Mouse (Mus musculus) MEL-GATA-1-ER (cell line): ENCODE data around the gene Rnf43.

Experiments
- DNase-seq: peaks from one replicate; pipeline ENCODE4 v3.0.0-alpha.2; 2012; ENCODE audit warnings: low read depth; ENCODE audit errors: extremely low read depth

The Rnf43 gene

GRCm38 (mm10) chr11:87662407-87662806 is at the start of gene Rnf43:
Gene Rnf43 (plus strand): TSS chr11:87662722.
- DNase-seq, result peak; percentile 52

DNA sequence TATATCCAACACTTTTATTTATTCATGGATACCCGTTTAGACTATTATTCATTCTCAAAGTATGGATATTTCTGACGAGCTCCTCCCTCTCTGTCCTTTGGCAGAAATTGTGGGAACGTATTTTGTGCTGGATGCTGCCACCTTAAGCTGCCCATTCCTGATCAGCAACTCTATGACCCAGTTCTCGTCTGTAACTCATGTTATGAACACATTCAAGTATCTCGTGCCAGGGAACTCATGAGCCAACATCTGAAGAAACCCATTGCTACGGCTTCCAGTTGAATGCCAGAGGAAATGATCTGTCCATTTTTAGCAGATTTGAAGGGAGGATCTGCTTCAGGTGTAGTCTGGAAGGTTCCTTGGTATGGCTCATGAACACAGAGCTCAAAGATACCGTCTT is 48.5 kb upstream of the Rnf43 start:
- no peak for DNase-seq

GRCm38 (mm10) chr11:87615551-87615950 is 47.0 kb upstream of the Rnf43 start:
- no peak for DNase-seq

- no peak for DNase-seq
Observed at GRCm38 (mm10) chr11:87615952-87616351, 46.6 kb upstream of the Rnf43 start.

DNA sequence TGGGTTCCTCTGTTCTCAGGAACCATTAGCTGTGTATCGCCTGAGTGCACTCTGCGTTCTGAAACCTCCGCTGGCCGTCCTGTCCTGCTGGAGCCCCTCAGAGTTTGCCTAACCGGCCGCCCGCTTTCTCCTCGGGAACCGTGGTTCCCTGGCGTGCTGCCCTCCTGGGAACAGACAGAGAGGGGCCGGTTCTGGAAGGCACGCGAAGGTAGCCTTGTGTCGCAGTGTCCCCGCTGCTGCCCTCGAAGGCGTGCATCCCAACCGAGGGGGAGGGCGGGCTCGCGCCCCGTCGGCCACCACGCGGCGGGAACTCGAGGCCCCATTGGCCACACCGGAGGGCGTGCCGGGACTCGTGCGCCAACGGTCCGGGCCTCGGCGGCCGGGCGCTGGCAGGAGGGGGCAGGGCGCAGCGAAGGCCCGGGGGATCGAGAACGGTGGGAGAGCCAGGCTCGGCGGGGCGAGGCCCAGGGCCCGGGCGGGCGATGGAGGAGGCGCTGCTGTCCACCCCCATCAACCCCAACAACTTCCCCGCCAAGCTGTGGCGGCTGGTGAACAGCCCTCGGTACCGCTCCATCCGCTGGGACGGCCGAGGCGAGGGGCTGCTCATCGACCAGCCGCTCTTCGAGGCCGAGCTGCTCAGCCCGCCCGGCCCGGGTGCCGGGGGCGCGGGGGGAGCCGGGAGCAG is 45.6 kb upstream of the Rnf43 start, which contains the start of gene Hsf5:
Hsf5 (plus strand) TSS at position 375 of the 685 bp plus-strand sequence.
- no peak for DNase-seq

GRCm38 (mm10) chr11:87617606-87618005 is 44.9 kb upstream of the Rnf43 start:
- DNase-seq, result no peak

GRCm38 (mm10) chr11:87623160-87623559 is 39.4 kb upstream of the Rnf43 start:
- DNase-seq, result no peak

GRCm38 (mm10) chr11:87629859-87630258 is 32.7 kb upstream of the Rnf43 start:
- no peak for DNase-seq

DNA sequence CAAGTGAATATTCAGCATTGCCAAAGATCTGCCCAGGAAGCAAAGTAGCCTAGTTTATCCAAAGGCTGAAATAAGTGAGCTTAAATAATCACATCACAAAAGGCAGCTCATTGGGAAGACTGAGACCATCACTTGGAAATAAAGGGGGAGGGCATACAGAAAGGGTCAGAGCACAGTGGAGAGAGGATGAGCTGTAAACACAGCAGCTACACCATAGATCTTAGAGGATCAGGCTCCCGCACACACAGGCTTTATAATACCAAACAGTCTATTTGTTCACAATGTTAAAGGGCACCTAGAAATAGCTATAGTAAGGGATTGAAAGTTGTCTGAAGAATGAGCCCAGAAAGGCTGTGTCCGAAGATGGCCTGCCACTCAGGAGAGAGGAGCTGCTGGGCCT is 23.7 kb upstream of the Rnf43 start:
- peak; percentile 3 for DNase-seq

- DNase-seq, result peak; percentile 55
Observed at GRCm38 (mm10) chr11:87639206-87639605, 23.3 kb upstream of the Rnf43 start.

GRCm38 (mm10) chr11:87642865-87643264 is 19.7 kb upstream of the Rnf43 start:
- DNase-seq, result no peak

DNA sequence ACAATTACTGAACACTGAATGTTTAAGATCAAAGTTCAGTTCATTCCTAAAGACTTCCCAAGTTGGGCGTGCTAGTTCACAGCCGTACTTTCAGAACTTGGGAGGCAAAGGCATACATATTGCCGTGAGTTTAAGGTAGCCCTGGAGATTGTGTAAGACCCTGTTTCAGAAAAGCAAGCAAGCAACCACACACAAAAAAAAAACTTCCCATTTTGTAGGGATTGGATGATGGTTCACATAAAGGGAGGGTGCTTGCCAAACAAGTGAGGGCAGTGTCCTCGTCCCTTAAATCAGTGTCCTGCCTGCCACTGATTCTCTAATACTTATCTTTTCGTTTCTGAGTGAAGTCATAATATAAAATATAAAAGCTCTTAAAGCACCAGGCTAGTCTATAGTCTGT is 7.8 kb upstream of the Rnf43 start:
- DNase-seq, result no peak

DNA sequence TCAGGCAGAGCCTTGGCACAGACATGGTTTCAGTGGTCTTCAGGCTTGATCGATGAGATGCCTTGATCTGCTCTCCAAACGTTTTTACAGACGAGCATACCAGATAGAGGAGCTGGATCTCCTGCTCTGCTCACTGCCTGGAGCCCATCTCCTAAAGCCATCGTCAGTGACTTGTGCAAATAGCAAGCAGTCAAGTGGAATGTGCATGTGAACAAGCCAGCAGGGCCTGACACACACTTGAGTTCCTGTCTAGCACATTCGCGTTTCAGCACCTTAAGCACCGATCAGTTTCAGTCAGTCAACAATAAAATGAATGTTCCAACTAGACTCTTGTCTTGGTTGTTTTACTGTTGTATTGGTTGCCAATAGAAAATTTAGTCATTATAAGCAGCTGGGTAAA is 3.3 kb upstream of the Rnf43 start:
- no peak for DNase-seq

DNA sequence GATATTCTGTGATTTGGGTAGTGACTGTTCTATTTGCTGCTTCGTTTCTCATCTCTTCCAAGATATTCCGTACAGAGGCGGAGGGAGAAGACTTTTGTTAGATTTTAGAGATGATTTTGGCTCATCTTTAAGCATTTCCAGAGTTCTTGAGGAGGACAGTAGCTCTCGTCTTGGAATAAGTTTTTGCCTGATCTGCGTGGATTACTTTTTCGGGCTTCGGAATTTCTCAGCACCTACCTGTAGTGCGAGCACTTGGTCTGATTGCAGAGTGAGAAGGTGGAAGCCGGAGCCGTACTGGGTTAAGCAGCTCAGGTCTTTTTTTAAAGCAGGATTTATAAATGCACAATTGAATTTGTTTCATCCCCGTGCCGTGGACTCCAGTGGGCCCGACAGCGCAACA is 300 bp downstream of the Rnf43 start:
- DNase-seq, result no peak

DNA sequence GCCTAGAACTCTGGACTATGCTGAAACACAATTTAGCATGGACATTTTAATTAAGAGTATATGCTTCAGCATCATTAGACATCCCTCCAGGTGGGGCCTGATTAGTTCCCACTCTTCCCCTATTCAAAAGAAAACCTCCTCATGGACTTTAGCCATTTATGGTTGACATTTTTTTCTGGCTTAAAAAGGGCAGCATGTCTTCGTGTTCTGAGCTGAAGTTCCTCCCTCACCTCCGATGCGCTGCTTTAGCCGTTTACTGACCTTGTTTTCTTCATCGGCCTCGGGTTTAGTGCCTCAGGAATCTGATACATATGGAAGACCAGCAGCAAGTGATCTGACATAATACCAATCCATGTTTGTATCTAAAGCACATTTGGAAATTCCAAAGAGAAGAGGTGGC is 1.4 kb downstream of the Rnf43 start:
- DNase-seq, result no peak

DNA sequence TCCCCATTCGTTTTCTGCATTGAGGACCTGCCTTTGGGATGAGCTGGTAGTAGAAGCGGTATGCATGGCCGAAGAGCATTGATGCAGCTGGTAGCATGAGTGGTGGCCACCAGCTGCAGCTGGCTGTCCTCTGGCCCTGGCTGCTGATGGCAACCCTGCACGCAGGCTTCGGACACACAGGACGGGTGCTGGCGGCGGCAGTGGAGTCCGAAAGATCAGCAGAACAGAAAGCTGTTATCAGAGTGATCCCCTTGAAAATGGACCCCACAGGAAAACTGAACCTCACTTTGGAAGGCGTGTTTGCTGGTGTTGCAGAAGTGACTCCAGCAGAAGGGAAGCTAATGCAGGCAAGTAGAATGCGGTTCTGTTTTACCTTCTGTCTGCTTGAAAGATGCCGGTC is 2.0 kb downstream of the Rnf43 start:
- no peak for DNase-seq

GRCm38 (mm10) chr11:87665224-87665623 is 2.7 kb downstream of the Rnf43 start:
- DNase-seq, result no peak

DNA sequence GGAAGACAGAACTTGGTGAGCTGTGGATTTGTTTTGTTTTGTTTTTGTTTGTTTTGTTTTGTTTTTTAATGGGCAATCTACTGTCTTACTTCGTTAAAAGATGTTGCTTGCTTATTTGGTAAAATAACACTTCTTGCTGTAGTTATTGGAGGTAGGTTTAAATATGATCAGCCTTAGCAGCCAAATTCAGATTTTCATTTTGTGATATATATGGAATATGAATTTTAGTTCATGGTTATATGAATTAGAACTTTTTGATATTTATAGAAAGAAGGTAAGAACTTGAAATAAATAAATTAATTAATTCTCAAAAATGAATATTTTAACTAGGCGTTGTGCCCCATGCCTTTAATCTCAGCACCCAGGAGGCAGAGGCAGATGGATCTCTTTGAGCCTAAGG is 3.1 kb downstream of the Rnf43 start:
- DNase-seq, result no peak

GRCm38 (mm10) chr11:87666256-87667035 is 3.9 kb downstream of the Rnf43 start:
- DNase-seq, result no peak

DNA sequence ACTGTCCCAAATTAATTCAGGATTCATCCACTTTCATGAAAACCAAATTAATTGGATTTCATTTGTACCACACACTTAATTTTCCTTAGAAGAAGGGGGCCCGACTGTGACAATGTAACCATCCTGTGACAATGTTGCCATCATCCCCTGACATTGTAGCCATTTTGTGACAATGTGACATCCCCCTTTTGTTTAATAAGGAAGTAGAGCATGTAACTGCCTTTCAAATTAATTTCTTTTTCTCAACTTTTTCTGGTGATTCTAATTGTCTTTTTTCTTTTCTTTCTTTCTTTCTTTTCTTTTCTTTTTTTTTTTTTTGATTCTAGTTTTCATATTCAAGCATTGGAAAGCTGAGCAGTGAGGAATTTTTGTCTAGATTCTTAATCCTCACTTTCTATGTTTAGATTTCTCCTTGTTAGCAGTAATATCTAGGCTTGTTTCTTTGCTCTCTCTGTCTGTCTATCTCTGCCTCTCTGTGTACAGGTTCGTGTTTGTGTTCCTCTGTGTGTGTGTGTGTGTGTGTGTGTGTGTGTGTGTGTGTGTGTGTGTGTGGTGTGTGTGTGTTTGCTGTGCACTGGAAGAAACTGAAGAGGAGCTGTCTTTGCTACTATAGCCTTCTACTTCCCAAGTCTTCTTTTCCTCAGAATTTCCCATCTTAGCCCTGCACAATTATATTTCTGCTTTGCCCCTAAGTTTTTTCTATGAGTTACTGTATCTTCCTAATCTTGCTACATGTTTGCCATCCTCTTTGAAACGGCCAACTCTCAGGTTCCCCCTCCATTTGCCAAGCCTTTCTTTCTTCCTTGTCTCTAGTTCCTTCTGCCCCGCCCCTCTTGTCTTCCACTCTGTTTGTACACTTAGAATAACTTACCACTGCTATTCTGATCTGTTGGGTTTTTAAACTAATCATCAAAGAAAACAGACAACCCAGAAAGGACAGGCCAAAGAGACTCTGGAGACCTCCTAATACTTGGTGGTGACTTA is 4.9 kb downstream of the Rnf43 start:
- no peak for DNase-seq

GRCm38 (mm10) chr11:87673282-87673681 is 10.8 kb downstream of the Rnf43 start:
- DNase-seq, result no peak

DNA sequence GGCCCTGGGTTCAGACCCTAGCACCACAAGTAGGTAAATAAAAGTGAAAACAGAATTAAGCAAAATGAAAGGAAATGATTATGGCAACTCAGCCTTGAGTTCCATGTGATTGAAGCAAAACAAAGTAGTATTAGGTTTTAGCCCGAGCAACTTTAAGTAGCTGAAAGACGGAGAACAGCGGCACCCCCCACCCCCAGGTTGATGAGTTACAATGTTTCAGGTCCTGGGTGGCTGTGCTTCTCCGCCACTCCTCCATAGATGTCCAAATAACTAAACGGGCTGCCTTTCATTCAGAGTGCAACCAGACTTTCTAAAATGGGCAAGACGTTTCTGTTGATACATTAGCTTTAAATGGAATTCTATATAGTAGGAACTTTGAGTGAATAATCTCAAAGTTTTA is 13.1 kb downstream of the Rnf43 start:
- DNase-seq, result no peak
